Mouse (Mus musculus): ENCODE results near the gene Slfn14. TPM values are rescaled to one million over a fixed set of nuclear protein-coding genes. Genes with fewer than 3 reads are reported as not detected.

Gene Slfn14
- polyA plus RNA-seq (2017; shearing (Covaris generic)): not detected

GRCm38 (mm10) chr11:83286566-83286965, at the start of gene Slfn14:
Slfn14 (minus strand) TSS chr11:83286726.

GRCm38 (mm10) chr11:83302526-83303251, 16.2 kb upstream of the Slfn14 start, which contains the start of gene Pex12:
Pex12 (minus strand) TSS chr11:83302586.

GRCm38 (mm10) chr11:83298225-83299195, 12.0 kb upstream of the Slfn14 start, which contains the start of gene Ap2b1:
Ap2b1 (plus strand) TSS chr11:83299024.

Other genes with a start within 250 kb of the Slfn14 start
- 634 TPM for gene Slfn2, start 221.6 kb downstream of the Slfn14 start, polyA plus RNA-seq (2017; shearing (Covaris generic))
- 98.9 TPM for gene Slfn1, start 169.9 kb downstream of the Slfn14 start, polyA plus RNA-seq (2017; shearing (Covaris generic))
- 0.30 TPM for gene Slfn4, start 111.5 kb downstream of the Slfn14 start, polyA plus RNA-seq (2017; shearing (Covaris generic))
- gene Slfn3, start 95.4 kb downstream of the Slfn14 start, polyA plus RNA-seq (2017; shearing (Covaris generic)): 2.0 TPM
- 53.1 TPM for gene Ap2b1, start 12.3 kb upstream of the Slfn14 start, polyA plus RNA-seq (2017; shearing (Covaris generic))
- gene Pex12, start 15.9 kb upstream of the Slfn14 start, polyA plus RNA-seq (2017; shearing (Covaris generic)): 6.8 TPM
- gene Rasl10b, start 122.4 kb upstream of the Slfn14 start, polyA plus RNA-seq (2017; shearing (Covaris generic)): not detected
- gene Gas2l2, start 142.7 kb upstream of the Slfn14 start, polyA plus RNA-seq (2017; shearing (Covaris generic)): not detected
- 1.1 TPM for gene 1700020L24Rik, start 151.0 kb upstream of the Slfn14 start, polyA plus RNA-seq (2017; shearing (Covaris generic))
- not detected for gene Mmp28, start 176.3 kb upstream of the Slfn14 start, polyA plus RNA-seq (2017; shearing (Covaris generic))
- 24.6 TPM for gene Taf15, start 186.4 kb upstream of the Slfn14 start, polyA plus RNA-seq (2017; shearing (Covaris generic))
- 1.2 TPM for gene Heatr9, start 235.4 kb upstream of the Slfn14 start, polyA plus RNA-seq (2017; shearing (Covaris generic))
- 1,423 TPM for gene Ccl5, start 243.8 kb upstream of the Slfn14 start, polyA plus RNA-seq (2017; shearing (Covaris generic))